Mouse (Mus musculus) layer of hippocampus, adult 9-11 months (tissue): ENCODE results near the gene Tmem270.

ENCODE experiments used
- DNase-seq: peaks from one replicate; pipeline ENCODE4 v3.0.0; 2022

Tmem270 gene

GRCm38 (mm10) chr5:134876801-134877200, 29.7 kb downstream of the Tmem270 start:
- DNase-seq: no peak

GRCm38 (mm10) chr5:134875245-134875644, 31.3 kb downstream of the Tmem270 start:
- DNase-seq: no peak

GRCm38 (mm10) chr5:134873956-134874879, 32.3 kb downstream of the Tmem270 start:
- DNase-seq: no peak

- no peak for DNase-seq
These were observed 33.5 kb downstream of the Tmem270 start for GRCm38 (mm10) chr5:134873034-134873433.

GRCm38 (mm10) chr5:134872597-134872996, 33.9 kb downstream of the Tmem270 start:
- DNase-seq: no peak

- no peak for DNase-seq
These were observed 38.0 kb downstream of the Tmem270 start for GRCm38 (mm10) chr5:134868506-134868905.

GRCm38 (mm10) chr5:134867320-134868144, 39.0 kb downstream of the Tmem270 start:
- no peak for DNase-seq

- no peak for DNase-seq
These were observed 41.4 kb downstream of the Tmem270 start for GRCm38 (mm10) chr5:134865158-134865557.

- DNase-seq: no peak
These were observed 44.5 kb downstream of the Tmem270 start for GRCm38 (mm10) chr5:134861902-134862497.

- no peak for DNase-seq
These were observed 47.3 kb downstream of the Tmem270 start for GRCm38 (mm10) chr5:134859193-134859592.

GRCm38 (mm10) chr5:134858378-134858777, 48.2 kb downstream of the Tmem270 start:
- DNase-seq: no peak

- no peak for DNase-seq
These were observed 53.7 kb downstream of the Tmem270 start for GRCm38 (mm10) chr5:134852873-134853272.
